Mouse (Mus musculus) intestine, postnatal 0 days (tissue): ENCODE results near the gene Mcoln2. TPM values are rescaled to one million over a fixed set of nuclear protein-coding genes. Genes with fewer than 3 reads are reported as not detected.
A peak's percentile ranks its signal among the peaks of the same experiment; 100 is the strongest.

Experiments
- ATAC-seq: fragments of 200-750 bp; cut with Nextera tagmentation; 2 replicates; pipeline ENCODE4 v1.8.0; 2017; ENCODE audit warnings: mild to moderate bottlenecking, moderate TSS enrichment, moderate library complexity
- H3K27ac ChIP-seq: fragments of 300-500 bp; sonication (generic); 2 replicates; pipeline ENCODE4 v1.5.1; 2014; ENCODE audit warnings: mild to moderate bottlenecking, low read depth, low read length, moderate library complexity
- H3K27me3 ChIP-seq: fragments of 300-500 bp; sonication (generic); replicated peaks from 2 replicates; pipeline ENCODE4 v1.6.1; 2014; ENCODE audit warnings: low read length, mixed read lengths; ENCODE audit not compliant: control insufficient read depth, insufficient read depth
- H3K36me3 ChIP-seq: fragments of 300-500 bp; sonication (generic); 2 replicates; pipeline ENCODE4 v1.6.1; 2014; ENCODE audit warnings: mild to moderate bottlenecking, moderate library complexity; ENCODE audit not compliant: control insufficient read depth, insufficient read depth
- H3K4me1 ChIP-seq: fragments of 300-500 bp; sonication (generic); replicated peaks from 2 replicates; pipeline ENCODE4 v1.6.1; 2014; ENCODE audit warnings: antibody characterized with exemption, low read length, mixed read lengths; ENCODE audit not compliant: control insufficient read depth, insufficient read depth
- H3K4me2 ChIP-seq: fragments of 300-500 bp; sonication (generic); replicated peaks from 2 replicates; pipeline ENCODE4 v1.6.1; 2014; ENCODE audit warnings: low read depth, mild to moderate bottlenecking, moderate library complexity
- H3K4me3 ChIP-seq: fragments of 300-500 bp; sonication (generic); 2 replicates; pipeline ENCODE4 v1.5.1; 2014; ENCODE audit warnings: low read depth, low read length
- H3K9ac ChIP-seq: fragments of 300-500 bp; sonication (generic); 2 replicates; pipeline ENCODE4 v1.6.1; 2014; ENCODE audit warnings: mild to moderate bottlenecking, low read depth, low read length
- H3K9me3 ChIP-seq: fragments of 300-500 bp; sonication (generic); 2 replicates; pipeline ENCODE4 v1.6.1; 2016; ENCODE audit warnings: mixed run types; ENCODE audit not compliant: control insufficient read depth
- CTCF ChIP-seq: sonication (generic); IDR thresholded peaks from 2 replicates; pipeline ENCODE4 v1.5.1; 2016; ENCODE audit warnings: low read depth, mild to moderate bottlenecking, control low read depth, antibody characterized with exemption, moderate library complexity
- WGBS: fragments of 180-500 bp; shearing (Covaris S2); extraction: QIAGEN DNeasy Blood & Tissue Kit; methylation state at CpG from one replicate; pipeline ENCODE4 v1.1.7; 2014; 5-methylcytosine and 5-hydroxymethylcytosine counted together
- polyA plus RNA-seq: library from polyadenylated mRNA; unstranded; fragments of >200 nt; fragmentation: Nextera tagmentation; extraction: Ambion mirVana; gene quantifications from 2 replicates; pipeline ENCODE4 v1.2.1, GENCODE M21; 2015

Gene Mcoln2
- polyA plus RNA-seq, 1 experiment from 2014 or later = 6.4 TPM

- Histone ChIP-seq H3K27ac (no peak overlapping the region), H3K9me3 (no peaks in the 10 kb centered on the region), H3K4me1 (peaks cover 2% of the 10 kb centered on the region; the same call in 1 of the 2 replicates), H3K36me3 (peaks cover 7% of the 10 kb centered on the region; the same call in 1 of the 2 replicates), H3K9ac (no peak overlapping the region), H3K4me2 (no peak overlapping the region), H3K4me3 (no peak overlapping the region), H3K27me3 (no peaks in the 10 kb centered on the region)
- 69% methylated on average over 2 of the region's 2 CpGs for WGBS
- no peak for ATAC-seq
- no peak for TF ChIP-seq CTCF
Observed at GRCm38 (mm10) chr3:146135417-146135816, 14.2 kb upstream of the Mcoln2 start.

- 39% methylated on average over 10 of the region's 10 CpGs for WGBS
- H3K9me3 ChIP-seq = no peaks in the 10 kb centered on the region
- 0 out of 2 replicates have a peak, but pooled peaks have one; percentile 52 for ATAC-seq
- H3K4me2 ChIP-seq = no peak overlapping the region
- no peak overlapping the region for H3K27ac ChIP-seq
- peak; percentile 68 for TF ChIP-seq CTCF
- H3K4me3 ChIP-seq = no peak overlapping the region
- H3K27me3 ChIP-seq = no peaks in the 10 kb centered on the region
- H3K4me1 ChIP-seq = 0 out of 2 replicates have a peak, but pooled peaks cover 2% of the 10 kb centered on the region
- H3K36me3 ChIP-seq = peaks cover 7% of the 10 kb centered on the region; the same call in 1 of the 2 replicates
- H3K9ac ChIP-seq = no peak overlapping the region
Observed at GRCm38 (mm10) chr3:146136422-146136821, 13.2 kb upstream of the Mcoln2 start.

DNA sequence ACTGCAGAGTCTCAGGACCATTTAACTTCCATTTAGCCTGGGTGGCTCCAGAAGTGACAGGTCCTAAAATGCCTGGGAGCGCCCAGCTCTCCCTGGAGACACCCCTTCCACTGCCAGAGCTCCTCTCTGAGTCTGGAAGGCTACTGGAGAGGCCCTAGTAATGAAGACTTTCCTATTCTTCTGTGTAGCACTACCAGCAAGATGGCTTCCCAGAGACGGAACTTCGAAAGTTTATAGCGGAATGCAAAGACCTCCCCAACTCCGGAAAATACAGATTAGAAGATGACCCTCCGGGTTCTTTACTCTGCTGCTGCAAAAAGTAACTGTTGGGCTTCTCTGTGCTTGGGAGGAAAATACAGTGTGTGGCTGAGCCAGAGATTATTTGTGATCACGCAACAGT lies 9.4 kb upstream of the Mcoln2 start:
- Histone ChIP-seq H3K4me1 (no peaks in the 10 kb centered on the region), H3K9me3 (no peaks in the 10 kb centered on the region), H3K27ac (no peak overlapping the region), H3K27me3 (no peaks in the 10 kb centered on the region), H3K36me3 (0 out of 2 replicates have a peak, but pooled peaks cover 5% of the 10 kb centered on the region), H3K4me2 (no peak overlapping the region), H3K9ac (no peak overlapping the region), H3K4me3 (no peak overlapping the region)
- no peak for TF ChIP-seq CTCF
- WGBS = 94% methylated on average over 7 of the region's 7 CpGs
- ATAC-seq = no peak

GRCm38 (mm10) chr3:146142523-146142922 lies 7.1 kb upstream of the Mcoln2 start:
- no peaks in the 10 kb centered on the region for H3K27me3 ChIP-seq
- no peak for TF ChIP-seq CTCF
- WGBS = 87% methylated on average over 7 of the region's 7 CpGs

GRCm38 (mm10) chr3:146145501-146145900 lies 4.1 kb upstream of the Mcoln2 start:
- no peaks in the 10 kb centered on the region for H3K4me1 ChIP-seq
- WGBS = 59% methylated on average over 5 of the region's 5 CpGs
- peak; percentile 66 for TF ChIP-seq CTCF
- no peaks in the 10 kb centered on the region for H3K9me3 ChIP-seq
- H3K9ac ChIP-seq = no peak overlapping the region
- ATAC-seq = no peak
- no peaks in the 10 kb centered on the region for H3K27me3 ChIP-seq
- H3K36me3 ChIP-seq = no peaks in the 10 kb centered on the region
- no peak overlapping the region for H3K4me2 ChIP-seq
- H3K4me3 ChIP-seq = no peak overlapping the region
- no peak overlapping the region for H3K27ac ChIP-seq

More at GRCm38 (mm10) chr3:146142523-146142922, 7.1 kb upstream of the Mcoln2 start:
- Histone ChIP-seq H3K27ac (no peak overlapping the region), H3K9ac (no peak overlapping the region), H3K9me3 (no peaks in the 10 kb centered on the region), H3K4me3 (no peak overlapping the region), H3K36me3 (0 out of 2 replicates have a peak, but pooled peaks cover 5% of the 10 kb centered on the region), H3K4me1 (no peaks in the 10 kb centered on the region), H3K4me2 (no peak overlapping the region)
- no peak for ATAC-seq

DNA sequence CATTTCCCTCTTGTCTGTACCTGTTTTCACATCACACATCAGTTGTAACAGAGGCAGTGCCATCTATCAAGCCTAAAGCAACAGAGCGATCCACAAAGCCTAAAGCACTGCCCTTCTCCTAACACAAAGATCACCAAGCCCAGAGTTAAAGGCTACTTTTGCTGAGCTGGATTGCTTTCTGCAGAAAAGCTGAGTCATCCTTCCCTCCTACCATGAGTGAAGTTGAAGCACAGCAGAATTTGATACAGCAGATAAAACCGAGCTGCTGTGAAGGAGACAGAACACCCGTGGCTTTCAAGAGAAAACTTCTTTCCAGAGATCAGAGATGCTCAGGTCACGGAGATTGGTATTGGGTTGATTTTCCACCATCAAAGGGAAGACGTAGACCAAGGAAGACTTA lies 3.5 kb upstream of the Mcoln2 start:
- Histone ChIP-seq H3K9me3 (no peaks in the 10 kb centered on the region), H3K4me1 (no peaks in the 10 kb centered on the region), H3K4me3 (no peak overlapping the region), H3K9ac (no peak overlapping the region), H3K4me2 (no peak overlapping the region), H3K36me3 (no peaks in the 10 kb centered on the region), H3K27me3 (no peaks in the 10 kb centered on the region), H3K27ac (no peak overlapping the region)
- WGBS = 63% methylated on average over 5 of the region's 5 CpGs
- TF ChIP-seq CTCF = no peak
- ATAC-seq = no peak

GRCm38 (mm10) chr3:146150058-146150400 lies 396 bp downstream of the Mcoln2 start:
- H3K27ac ChIP-seq = peak overlapping the region; percentile 68
- peak overlapping the region; percentile 51 for H3K4me3 ChIP-seq
- H3K9me3 ChIP-seq = no peaks in the 10 kb centered on the region
- no peaks in the 10 kb centered on the region for H3K36me3 ChIP-seq
- no peak for TF ChIP-seq CTCF
- no peaks in the 10 kb centered on the region for H3K27me3 ChIP-seq
- peak overlapping the region; percentile 46 for H3K9ac ChIP-seq
- peak; percentile 78 for ATAC-seq
- H3K4me2 ChIP-seq = peak overlapping the region; percentile 91
- WGBS = 1% methylated on average over 26 of the region's 26 CpGs
- no peaks in the 10 kb centered on the region for H3K4me1 ChIP-seq
